Mouse (Mus musculus) heart, postnatal 10 days (tissue): ENCODE results near the gene Zfp113. TPM values are rescaled to one million over a fixed set of nuclear protein-coding genes. Genes with fewer than 3 reads are reported as not detected.

Experiments
- DNase-seq, 2 experiments: peaks; one replicate each; pipeline ENCODE4 v3.0.0; 2021
- intact Hi-C: fragments of 180-260 bp; cut with DNase I; formaldehyde crosslinking; loops from one replicate; pipeline ENCODE4 v1.15.1; 2025
- total RNA-seq, 2 experiments: library from RNA; stranded (reverse); gene quantifications; 2 replicates each; pipeline ENCODE4 v1.2.3; 2021

Gene Zfp113
- total RNA-seq = 10 to 100 TPM in 1 of 2 experiments, 1 to 10 TPM in 1; 5.6 to 10.1 TPM

- DNase-seq = peak; percentile 93 to 95
- intact Hi-C loops = loop anchor here (1.0 to 5.0 kb wide), 2 partner anchors 38 to 268 kb away; no protein-coding TSS in a partner anchor
Measured at GRCm38 (mm10) chr5:138155443-138155976, at the start of gene Zfp113. Gene Zfp113, minus strand, starts transcription at chr5:138155744.

- DNase-seq = no peak
- intact Hi-C loops = no loop called here
Measured at GRCm38 (mm10) chr5:138202086-138202485, 46.5 kb upstream of the Zfp113 start.

GRCm38 (mm10) chr5:138199576-138199975 lies 44.0 kb upstream of the Zfp113 start:
- intact Hi-C loops = no loop called here
- DNase-seq = no peak

GRCm38 (mm10) chr5:138195463-138195862 lies 39.9 kb upstream of the Zfp113 start:
- intact Hi-C loops = no loop called here
- no peak for DNase-seq

GRCm38 (mm10) chr5:138194755-138195345 lies 39.3 kb upstream of the Zfp113 start:
- DNase-seq = peak; percentile 45 to 55
- intact Hi-C loops = no loop called here

- peak; percentile 90 to 92 for DNase-seq
- intact Hi-C loops = no loop called here
Measured at GRCm38 (mm10) chr5:138193771-138194727, 38.5 kb upstream of the Zfp113 start, which contains the start of gene Mblac1. Gene Mblac1, plus strand, starts transcription at chr5:138194314.

- DNase-seq = peak; percentile 80 to 81
- intact Hi-C loops = no loop called here
Measured at GRCm38 (mm10) chr5:138187661-138188306, 32.2 kb upstream of the Zfp113 start.

- DNase-seq = peak; percentile 90 to 92
- intact Hi-C loops = no loop called here
Measured at GRCm38 (mm10) chr5:138186950-138187638, 31.6 kb upstream of the Zfp113 start, which contains the start of the genes Taf6 and Cnpy4. Gene Taf6, minus strand, starts transcription at chr5:138187451. Gene Cnpy4, plus strand, starts transcription at chr5:138187485.

- DNase-seq = no peak
- intact Hi-C loops = no loop called here
Measured at GRCm38 (mm10) chr5:138173217-138173616, 17.7 kb upstream of the Zfp113 start.

- peak; percentile 99 for DNase-seq
- intact Hi-C loops = no loop called here
Measured at GRCm38 (mm10) chr5:138171695-138172491, 16.3 kb upstream of the Zfp113 start, which contains the start of the genes Ap4m1 and Mcm7. Gene Ap4m1, plus strand, starts transcription at chr5:138172002. Gene Mcm7, minus strand, starts transcription at chr5:138172422.

- intact Hi-C loops = no loop called here
- peak; percentile 98 to 99 for DNase-seq
Measured at GRCm38 (mm10) chr5:138170936-138171561, 15.5 kb upstream of the Zfp113 start.

- intact Hi-C loops = loop anchor here (10.0 kb wide), 1 partner anchor 381 kb away; the partner anchor contains the start of genes Mepce and Zcwpw1
- no peak for DNase-seq
Measured at GRCm38 (mm10) chr5:138165594-138165993, 10.1 kb upstream of the Zfp113 start.

GRCm38 (mm10) chr5:138163610-138164009 lies 8.1 kb upstream of the Zfp113 start:
- no peak for DNase-seq
- intact Hi-C loops = loop anchor here (10.0 kb wide), 1 partner anchor 379 kb away; the partner anchor contains the start of genes Mepce and Zcwpw1

GRCm38 (mm10) chr5:138163046-138163445 lies 7.5 kb upstream of the Zfp113 start:
- intact Hi-C loops = loop anchor here (10.0 kb wide), 1 partner anchor 378 kb away; the partner anchor contains the start of genes Mepce and Zcwpw1
- no peak for DNase-seq

- intact Hi-C loops = loop anchor here (10.0 kb wide), 1 partner anchor 376 kb away; the partner anchor contains the start of genes Mepce and Zcwpw1
- DNase-seq = peak; percentile 95 to 97
Measured at GRCm38 (mm10) chr5:138160842-138161665, 5.5 kb upstream of the Zfp113 start, which contains the start of gene Cops6. Gene Cops6, plus strand, starts transcription at chr5:138161071.

- intact Hi-C loops = loop anchor here (10.0 kb wide), 1 partner anchor 375 kb away; the partner anchor contains the start of genes Mepce and Zcwpw1
- DNase-seq = no peak
Measured at GRCm38 (mm10) chr5:138160224-138160762, 4.7 kb upstream of the Zfp113 start.

GRCm38 (mm10) chr5:138154390-138154789 lies 1.2 kb downstream of the Zfp113 start:
- DNase-seq = no peak
- intact Hi-C loops = loop anchor here (5.0 kb wide), 1 partner anchor 67 kb away; the partner anchor contains the start of gene Zkscan1
